Mouse (Mus musculus) lung, embryonic 15.5 days (tissue): Measurements from ENCODE around the gene Osmr. TPM values are rescaled to one million over a fixed set of nuclear protein-coding genes. Genes with fewer than 3 reads are reported as not detected.

ENCODE experiments used
- polyA plus RNA-seq: library from polyadenylated mRNA; unstranded; fragments of >200 nt; fragmentation: Nextera tagmentation; extraction: Ambion mirVana; gene quantifications from 2 replicates; pipeline ENCODE4 v1.2.1, GENCODE M21; 2015

Gene Osmr
- polyA plus RNA-seq, 1 experiment from 2014 or later, result 2.1 TPM

Other genes with a start within 250 kb of the Osmr start
- 41.3 and 45.5 TPM in 2 replicates for gene Rictor, start 166.6 kb downstream of the Osmr start, polyA plus RNA-seq
- 22.7 and 24.1 TPM in 2 replicates for gene Lifr, start 215.6 kb upstream of the Osmr start, polyA plus RNA-seq